Mouse (Mus musculus) lung, postnatal 0 days (tissue): ENCODE measurements around the gene Mrnip.

ENCODE experiments used
- CTCF ChIP-seq: IDR thresholded peaks from 2 replicates; pipeline ENCODE4 v1.5.1; 2016; ENCODE audit warnings: antibody characterized with exemption, mild to moderate bottlenecking
- EP300 ChIP-seq: IDR thresholded peaks from 2 replicates; pipeline ENCODE4 v1.6.1; 2016; ENCODE audit warnings: antibody characterized with exemption, mild to moderate bottlenecking, control low read depth

DNA sequence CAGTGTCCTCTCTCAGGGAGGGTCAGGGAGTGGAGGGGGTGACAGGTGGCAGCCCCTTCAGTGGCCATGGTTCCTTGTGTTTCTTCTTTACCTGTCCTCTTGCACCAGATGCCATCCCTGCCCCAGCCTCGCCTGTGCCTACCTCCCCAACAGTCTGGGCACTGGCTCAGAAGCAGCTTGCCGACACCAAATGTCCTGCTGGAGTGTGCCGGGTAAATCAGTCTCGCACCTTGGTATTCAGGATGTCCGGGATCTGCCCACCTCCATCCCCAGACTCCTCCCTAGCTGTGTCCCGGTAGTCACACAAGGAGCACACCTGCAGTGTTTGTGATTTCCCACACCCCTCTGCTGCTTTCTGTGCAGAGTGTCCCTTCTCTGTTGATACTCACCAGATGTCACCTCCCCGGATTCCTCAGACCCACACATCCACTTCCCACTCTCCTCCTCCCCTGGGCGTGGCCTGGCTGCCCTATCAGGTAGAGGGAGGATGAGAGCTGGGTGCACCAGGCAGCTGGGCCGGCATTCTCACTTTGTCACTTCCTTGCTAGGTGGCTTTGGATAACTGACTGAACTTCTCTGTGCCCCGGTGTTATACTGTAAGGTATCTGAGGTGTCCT lies 35.9 kb upstream of the Mrnip start:
- TF ChIP-seq CTCF (no peak), EP300 (no peak)
